Mouse (Mus musculus): ENCODE results near the gene Ncoa6. TPM values are rescaled to one million over a fixed set of nuclear protein-coding genes. Genes with fewer than 3 reads are reported as not detected.

The Ncoa6 gene
- total RNA-seq, 2 experiments from 2014 or later = 67.5 to 70.5 TPM

GRCm38 (mm10) chr2:155443446-155443845 is 30.2 kb downstream of the Ncoa6 start:
- no peak for DNase-seq (ENCODE audit: low spot score in 2 of 2)

GRCm38 (mm10) chr2:155442916-155443315 is 30.8 kb downstream of the Ncoa6 start:
- no peak for DNase-seq (ENCODE audit: low spot score in 2 of 2)

DNA sequence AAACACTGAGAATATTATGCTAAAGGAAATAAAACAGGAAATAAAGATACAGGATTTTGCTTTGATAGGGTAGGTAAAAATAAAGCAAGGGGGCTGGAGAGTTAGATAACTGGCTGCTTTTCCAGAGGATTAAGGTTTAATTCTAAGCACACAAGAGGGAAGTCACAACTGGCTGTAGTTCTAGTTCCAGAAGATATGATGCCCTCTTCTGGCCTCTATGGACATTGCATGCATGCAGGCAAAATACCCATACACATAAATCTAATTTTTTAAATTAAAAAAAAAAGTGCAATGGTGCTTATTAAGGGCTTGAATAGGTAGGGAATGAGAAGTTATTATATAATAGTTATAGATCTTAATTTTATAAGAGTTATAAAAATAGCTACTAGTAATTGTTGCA is 37.2 kb downstream of the Ncoa6 start:
- DNase-seq (ENCODE audit: low spot score in 2 of 2) = no peak

- DNase-seq (ENCODE audit: low spot score in 2 of 2) = no peak
Observed at GRCm38 (mm10) chr2:155420911-155421310, 52.8 kb downstream of the Ncoa6 start.

- DNase-seq (ENCODE audit: low spot score in 2 of 2) = no peak
Observed at GRCm38 (mm10) chr2:155404635-155405034, 69.1 kb downstream of the Ncoa6 start.

DNA sequence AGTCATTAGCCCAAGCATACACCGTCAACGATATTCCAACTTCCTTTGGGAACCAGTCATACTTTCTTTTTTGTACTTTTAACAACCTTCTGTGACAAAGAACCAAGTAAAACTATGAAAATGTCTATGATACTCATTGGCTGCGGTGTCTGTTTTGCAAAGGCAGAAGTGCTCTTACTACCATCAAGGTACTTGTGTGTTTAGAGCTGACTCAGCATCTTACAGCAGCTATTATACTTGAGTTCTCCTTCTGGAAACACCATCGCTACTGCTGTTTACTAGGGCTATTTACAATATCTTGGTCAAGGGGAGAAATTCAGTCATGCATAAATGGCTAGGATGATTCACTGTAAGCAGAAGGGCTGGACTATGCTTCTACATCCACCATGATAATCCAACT is 71.8 kb downstream of the Ncoa6 start:
- no peak for DNase-seq (ENCODE audit: low spot score in 2 of 2)

DNA sequence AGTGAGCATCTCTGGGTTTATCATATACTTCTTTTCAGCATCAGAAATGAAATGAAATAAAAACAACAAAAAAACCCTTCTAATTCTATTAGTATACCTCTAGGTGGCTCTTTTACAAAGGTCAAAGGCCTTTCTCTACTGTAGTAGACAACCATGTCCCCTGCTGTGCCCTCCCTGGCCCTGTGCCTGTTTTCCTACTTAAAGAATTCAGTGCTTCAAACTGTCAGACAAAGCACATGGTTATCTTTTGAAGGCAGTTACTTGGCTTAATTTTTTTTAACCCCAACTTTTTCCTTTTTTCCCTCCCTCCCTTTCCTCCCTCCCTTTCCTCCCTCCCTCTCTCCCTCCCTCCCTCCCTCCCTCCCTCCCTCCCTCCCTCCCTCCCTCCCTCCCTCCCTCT is 73.4 kb downstream of the Ncoa6 start:
- no peak for DNase-seq (ENCODE audit: low spot score in 2 of 2)

DNA sequence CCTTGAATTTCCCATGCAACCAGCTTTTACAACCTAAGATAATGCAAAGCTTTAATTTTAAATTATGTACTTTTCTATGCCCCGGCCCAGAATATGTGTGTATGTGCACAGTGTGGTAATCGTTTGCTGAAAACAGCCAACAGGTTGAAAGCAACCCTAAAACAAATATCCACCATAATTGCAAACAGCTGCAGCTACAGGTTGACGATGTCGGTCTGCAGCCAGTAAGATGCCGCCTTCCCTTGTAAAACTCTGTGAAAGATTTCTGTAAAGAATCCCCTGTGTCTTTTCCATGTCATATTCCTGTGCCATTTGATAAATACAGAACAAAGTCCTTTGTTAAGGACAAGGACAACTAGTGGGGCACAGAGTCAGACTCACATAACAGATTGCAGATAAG is 79.1 kb downstream of the Ncoa6 start:
- no peak for DNase-seq (ENCODE audit: low spot score in 2 of 2)

DNA sequence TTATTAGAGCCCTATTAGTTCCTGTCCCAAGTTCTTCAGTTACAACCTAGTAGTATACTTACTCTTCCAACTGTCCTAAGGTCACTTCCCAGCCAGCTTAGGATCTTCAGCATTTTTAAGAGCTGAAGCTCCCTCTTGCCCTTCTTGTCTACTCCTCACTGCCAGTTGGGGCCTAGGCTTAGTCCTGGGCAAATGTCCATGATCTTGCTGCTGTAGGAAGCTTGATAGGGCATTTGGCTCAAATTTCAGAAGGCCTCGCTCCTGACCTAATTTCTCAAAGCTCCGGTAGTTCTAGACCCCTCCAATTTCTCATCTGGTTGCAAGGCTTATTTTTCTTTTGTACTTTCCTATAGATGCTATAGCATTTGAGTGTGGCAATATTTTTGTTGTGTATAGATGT is 85.1 kb downstream of the Ncoa6 start:
- no peak for DNase-seq (ENCODE audit: low spot score in 2 of 2)

GRCm38 (mm10) chr2:155387052-155387451 is 86.6 kb downstream of the Ncoa6 start:
- peak in 1 of 2 experiments; percentile 14 for DNase-seq (ENCODE audit: low spot score in 2 of 2)

GRCm38 (mm10) chr2:155386534-155386899 is 87.2 kb downstream of the Ncoa6 start:
- DNase-seq (ENCODE audit: low spot score in 2 of 2) = peak; percentile 27 to 41

GRCm38 (mm10) chr2:155385731-155386533 is 87.8 kb downstream of the Ncoa6 start:
- peak; percentile 16 to 26 for DNase-seq (ENCODE audit: low spot score in 2 of 2)

- peak; percentile 82 to 86 for DNase-seq (ENCODE audit: low spot score in 2 of 2)
Observed at GRCm38 (mm10) chr2:155385090-155385489, 88.6 kb downstream of the Ncoa6 start.

GRCm38 (mm10) chr2:155382791-155383438 is 90.8 kb downstream of the Ncoa6 start:
- DNase-seq (ENCODE audit: low spot score in 2 of 2) = peak; percentile 27 to 41

DNA sequence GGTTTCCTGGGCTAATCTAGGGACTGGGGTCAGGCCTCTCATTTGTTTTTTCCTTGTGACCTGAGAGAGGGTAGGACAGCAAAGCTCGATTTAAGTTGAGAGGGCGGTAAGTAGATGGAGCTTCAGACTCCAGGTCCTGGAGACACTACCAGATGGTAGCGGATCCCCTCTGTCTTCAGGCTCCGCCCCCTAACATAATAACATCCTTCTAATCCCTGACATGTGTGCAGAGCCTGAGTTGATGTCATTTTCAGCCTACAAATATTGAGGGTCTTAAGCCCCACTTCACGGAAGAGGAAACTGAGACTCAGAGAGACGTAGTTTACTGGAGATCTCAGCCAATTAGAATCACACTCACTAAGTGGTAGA is 91.4 kb downstream of the Ncoa6 start:
- DNase-seq (ENCODE audit: low spot score in 2 of 2) = no peak

- DNase-seq (ENCODE audit: low spot score in 2 of 2) = peak; percentile 98 to 99
Observed at GRCm38 (mm10) chr2:155381643-155382331, 91.9 kb downstream of the Ncoa6 start.

- peak in 1 of 2 experiments; percentile 14 for DNase-seq (ENCODE audit: low spot score in 2 of 2)
Observed at GRCm38 (mm10) chr2:155381060-155381437, 92.6 kb downstream of the Ncoa6 start.

DNA sequence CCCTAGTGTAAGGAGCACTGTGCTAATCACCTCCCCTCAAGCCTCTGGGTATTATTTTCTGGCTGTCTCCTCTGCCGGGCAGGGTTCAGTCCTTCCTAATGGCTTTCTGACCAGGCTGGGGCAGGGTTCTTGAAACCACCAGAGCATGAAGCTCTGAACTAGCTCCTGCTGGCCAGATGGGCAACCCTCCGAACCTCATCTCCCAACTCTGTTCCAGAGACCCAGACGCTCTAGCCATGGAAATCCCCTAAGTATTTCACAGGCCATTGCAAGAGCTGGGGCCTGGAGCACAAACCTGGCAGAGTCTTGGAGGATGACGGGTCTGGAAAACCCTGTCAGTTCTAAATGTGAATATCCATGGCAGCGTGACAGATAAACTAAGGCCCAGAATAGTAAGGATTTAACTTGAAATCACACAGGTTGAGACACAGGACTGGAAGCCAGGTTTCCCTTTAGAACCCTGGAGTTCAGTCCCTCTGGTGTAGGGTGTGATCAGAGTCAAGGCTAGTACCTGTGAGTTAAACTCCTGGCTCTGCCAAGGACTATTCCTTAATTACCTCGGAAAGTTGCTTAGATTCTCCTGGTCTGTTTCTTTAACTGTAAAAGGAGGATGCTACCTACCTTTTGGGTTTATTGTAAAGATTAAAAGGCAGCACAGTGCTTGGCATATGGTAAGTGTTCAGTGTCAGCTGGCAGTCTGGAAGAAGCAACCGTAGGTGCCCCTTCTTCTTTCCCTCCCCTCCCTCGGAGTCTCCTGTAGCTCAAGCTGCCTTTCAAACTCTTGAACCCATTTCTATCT is 93.2 kb downstream of the Ncoa6 start, which contains the start of gene Trp53inp2:
Trp53inp2 (plus strand) TSS at position 799 of the 799 bp plus-strand sequence.
- no peak for DNase-seq (ENCODE audit: low spot score in 2 of 2)

DNA sequence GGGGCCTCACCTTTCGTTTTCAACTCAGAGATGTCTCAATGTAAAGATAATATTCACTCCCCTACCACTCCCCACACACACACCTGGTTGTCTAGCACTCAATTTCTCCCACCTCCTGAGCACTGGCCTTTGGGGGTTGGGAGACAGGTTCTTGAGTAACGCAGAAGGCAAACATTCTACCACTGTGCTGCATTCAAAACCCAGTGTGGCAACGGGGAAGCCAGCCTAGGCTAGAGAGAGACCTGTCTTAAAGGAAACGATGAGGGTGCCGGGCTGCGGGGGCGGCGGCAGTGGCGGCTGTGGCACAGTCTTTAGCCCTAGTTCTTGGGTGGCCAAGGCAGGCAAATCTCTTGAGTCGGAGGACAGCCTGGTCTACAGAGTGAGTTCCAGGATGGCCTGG is 97.5 kb downstream of the Ncoa6 start:
- no peak for DNase-seq (ENCODE audit: low spot score in 2 of 2)

GRCm38 (mm10) chr2:155374521-155374920 is 99.2 kb downstream of the Ncoa6 start:
- no peak for DNase-seq (ENCODE audit: low spot score in 2 of 2)

DNA sequence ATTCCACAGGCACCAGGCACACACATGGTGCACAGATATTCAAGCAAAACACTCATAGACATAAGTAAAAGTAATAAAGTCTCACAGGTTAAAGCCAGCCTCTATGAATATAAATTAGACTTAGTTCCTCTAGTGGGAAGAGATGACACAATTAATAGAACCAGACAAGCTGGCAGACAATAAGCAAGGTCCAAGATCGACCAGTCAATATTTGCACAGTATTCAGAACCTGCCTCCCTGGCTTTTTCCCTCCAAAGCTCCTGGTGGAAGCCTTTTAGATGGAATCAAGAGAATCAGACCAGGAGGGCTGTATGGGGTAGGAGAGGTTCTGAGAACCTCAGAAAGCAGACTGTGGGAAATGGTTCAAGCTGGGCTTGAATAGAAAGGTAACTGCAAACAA is 99.8 kb downstream of the Ncoa6 start:
- DNase-seq (ENCODE audit: low spot score in 2 of 2) = no peak

All from layer of hippocampus, postnatal 10 days (tissue).